Mouse (Mus musculus) hematopoietic stem cell, adult 5-6 weeks (primary cell): ENCODE measurements around the gene Olfr703. TPM values are rescaled to one million over a fixed set of nuclear protein-coding genes. Genes with fewer than 3 reads are reported as not detected.

Experiments
- ATAC-seq, 2 experiments: fragments of 125-278 bp in 1 of 2; replicated peaks in 1 of 2; 2 replicates each; pipeline ENCODE4 v1.8.0; 2016 to 2017; ENCODE audit warnings: inconsistent platforms in 2 of 2, mild to moderate bottlenecking in 2 of 2, moderate number of reproducible peaks in 2 of 2, low read depth in 1 of 2, moderate TSS enrichment in 1 of 2; ENCODE audit not compliant: low FRiP score in 2 of 2, poor library complexity in 2 of 2, severe bottlenecking in 2 of 2, insufficient read depth in 1 of 2, low TSS enrichment in 1 of 2
- total RNA-seq: library from RNA; stranded (forward); fragments of 172-1452, 232-1000 nt; gene quantifications from 2 replicates; pipeline ENCODE4 v1.2.3, GENCODE M21; 2017

Gene Olfr703
- not detected in 2 replicates for total RNA-seq

- ATAC-seq, result no peak
Observed at GRCm38 (mm10) chr7:106843060-106843459, at the start of gene Olfr703. TSS of gene Olfr703 (plus strand) at chr7:106843360.

DNA sequence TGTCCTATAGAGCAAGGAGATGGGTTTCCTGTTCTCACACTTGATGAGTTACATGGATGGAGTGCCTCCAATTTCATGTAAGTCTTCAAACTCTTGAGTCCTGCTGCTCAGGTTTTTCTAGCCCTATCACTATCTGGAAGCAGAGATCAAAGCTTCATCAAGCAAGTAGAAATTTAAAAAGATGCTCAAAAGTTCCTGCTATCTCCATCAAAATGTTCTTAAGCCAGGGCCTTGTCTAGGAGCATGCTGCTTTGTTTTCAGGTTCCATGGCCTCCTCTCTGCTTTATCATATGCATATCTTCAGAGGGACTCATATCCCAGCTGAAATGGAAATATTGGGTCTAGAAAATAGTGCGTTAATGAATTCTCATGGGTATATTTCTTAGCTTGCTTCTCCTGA lies 34.4 kb upstream of the Olfr703 start, which contains the start of gene Olfr700:
Olfr700 (minus strand) TSS at position 101 of the 400 bp plus-strand sequence.
- no peak for ATAC-seq

DNA sequence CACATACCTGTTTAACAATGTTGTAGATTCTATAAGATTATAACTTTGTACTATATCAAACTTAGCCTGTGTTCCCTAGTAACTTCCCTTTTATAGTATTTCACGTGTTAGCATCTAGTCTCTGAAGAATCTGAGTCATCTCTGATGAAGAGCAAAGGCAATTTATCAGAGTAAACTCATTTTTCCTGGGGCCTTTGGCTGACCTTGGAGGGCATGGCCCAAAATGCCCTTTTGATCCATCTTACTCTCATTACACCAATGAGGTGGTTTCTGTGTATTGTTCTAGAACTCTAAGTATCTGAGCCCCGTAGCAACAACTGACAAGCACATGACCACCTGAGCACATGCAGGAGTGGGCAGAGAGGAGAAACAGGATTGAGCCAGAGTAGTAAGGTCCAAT lies 29.3 kb upstream of the Olfr703 start, which contains the start of gene Olfr701:
Olfr701 (plus strand) TSS at position 301 of the 400 bp plus-strand sequence.
- no peak for ATAC-seq

DNA sequence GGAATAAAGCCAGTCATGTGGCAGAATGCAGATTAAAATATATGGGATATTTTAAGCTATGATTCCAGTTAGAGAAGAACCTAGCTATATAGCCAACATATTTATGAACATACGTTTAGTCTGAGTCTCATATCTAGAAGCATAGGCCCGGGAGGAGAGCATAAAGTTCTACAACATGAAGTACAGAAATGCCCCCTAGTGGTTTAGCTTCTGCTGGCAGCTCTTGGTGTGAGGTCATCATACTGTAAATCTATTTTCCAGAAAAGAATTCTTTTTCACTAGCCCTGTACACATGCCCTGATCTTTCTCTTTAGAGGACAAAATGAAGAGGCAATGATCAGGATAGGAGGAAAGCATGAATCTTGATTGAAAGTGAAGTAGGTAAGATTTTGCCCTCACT lies 27.4 kb upstream of the Olfr703 start:
- peak; percentile 76 to 87 for ATAC-seq

GRCm38 (mm10) chr7:106818414-106818813 lies 24.7 kb upstream of the Olfr703 start:
- 0 out of 4 replicates have a peak, but pooled peaks of 1 of the 2 experiments have one; percentile 39 for ATAC-seq

DNA sequence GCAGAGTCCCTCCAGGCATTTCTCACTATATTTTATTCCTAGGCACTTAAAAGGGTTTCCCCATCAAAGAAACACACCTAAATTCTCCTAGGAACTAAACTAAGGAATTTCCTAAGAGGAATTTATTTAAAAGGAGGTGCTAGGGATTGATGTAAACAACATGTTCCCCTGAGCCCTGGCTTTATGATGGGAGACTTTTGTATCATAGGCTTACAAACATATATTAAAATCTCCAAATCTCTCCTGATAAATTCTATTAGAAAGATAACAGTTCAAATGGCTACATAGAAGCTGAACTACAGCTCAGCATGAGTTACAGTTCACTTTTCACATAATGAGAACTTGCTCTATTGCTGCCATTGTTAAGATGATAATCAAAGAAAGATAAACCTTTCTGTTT lies 9.4 kb upstream of the Olfr703 start, which contains the start of gene Olfr702:
Olfr702 (minus strand) TSS at position 101 of the 400 bp plus-strand sequence.
- no peak for ATAC-seq

DNA sequence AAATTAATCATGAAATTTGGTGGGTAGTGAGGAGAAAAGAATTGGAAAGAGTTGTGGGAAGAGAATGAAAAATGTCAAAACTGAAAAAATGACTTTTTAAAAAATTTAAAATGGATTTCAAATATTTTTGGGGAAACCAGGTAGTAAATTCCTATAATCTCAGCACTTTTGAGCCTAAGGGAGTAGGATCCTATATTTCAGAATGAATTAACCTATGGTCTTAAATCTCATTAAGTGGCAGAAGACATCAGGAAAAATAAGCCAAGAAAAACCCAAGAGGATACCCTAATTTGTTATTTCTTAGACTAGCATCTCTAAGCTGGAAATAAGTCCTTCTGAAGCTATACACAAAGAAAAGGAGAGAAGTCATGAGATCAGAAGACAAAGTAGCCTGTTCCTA lies 19.7 kb downstream of the Olfr703 start, which contains the start of gene Olfr704:
Olfr704 (plus strand) TSS at position 301 of the 400 bp plus-strand sequence.
- no peak for ATAC-seq

GRCm38 (mm10) chr7:106876791-106877190 lies 33.6 kb downstream of the Olfr703 start, which contains the start of gene Olfr705:
TSS of gene Olfr705 (minus strand) at chr7:106876891.
- ATAC-seq, result no peak

DNA sequence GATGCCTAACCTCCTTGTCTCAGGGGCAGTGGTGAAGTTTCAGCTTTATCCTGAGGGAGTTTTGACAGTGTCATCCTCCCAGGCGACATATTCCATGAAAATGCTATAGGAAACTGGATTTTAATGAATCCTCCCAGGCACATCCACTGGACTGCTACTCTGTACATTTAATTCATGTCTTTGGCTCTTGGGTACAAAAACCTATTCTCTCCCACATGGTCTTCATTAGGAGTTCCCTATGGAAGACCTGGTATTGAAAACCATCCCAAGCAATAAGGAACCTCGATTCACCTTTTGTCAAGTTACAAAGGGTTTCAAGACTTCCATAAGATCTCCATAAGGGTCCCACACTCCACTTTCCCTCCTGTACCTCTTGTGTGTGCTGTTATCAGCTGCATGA lies 44.9 kb downstream of the Olfr703 start, which contains the start of gene Olfr706:
Olfr706 (minus strand) TSS at position 101 of the 400 bp plus-strand sequence.
- no peak for ATAC-seq

Other genes with a start within 250 kb of the Olfr703 start
- not detected in 2 replicates for gene Olfr693, start 162.8 kb upstream of the Olfr703 start, total RNA-seq
- gene Olfr694, start 151.5 kb upstream of the Olfr703 start, total RNA-seq, result not detected in 2 replicates
- not detected in 2 replicates for gene Olfr695, start 127.0 kb upstream of the Olfr703 start, total RNA-seq
- not detected in 2 replicates for gene Olfr697, start 100.9 kb upstream of the Olfr703 start, total RNA-seq
- gene Olfr698, start 88.0 kb upstream of the Olfr703 start, total RNA-seq, result not detected in 2 replicates
- not detected in 2 replicates for gene Olfr699, start 50.2 kb upstream of the Olfr703 start, total RNA-seq
- not detected in 2 replicates for gene Olfr700, start 34.5 kb upstream of the Olfr703 start, total RNA-seq
- gene Olfr701, start 29.2 kb upstream of the Olfr703 start, total RNA-seq, result not detected in 2 replicates
- not detected in 2 replicates for gene Olfr702, start 9.5 kb upstream of the Olfr703 start, total RNA-seq
- not detected in 2 replicates for gene Olfr704, start 19.8 kb downstream of the Olfr703 start, total RNA-seq
- gene Olfr705, start 33.5 kb downstream of the Olfr703 start, total RNA-seq, result not detected in 2 replicates
- gene Olfr706, start 44.8 kb downstream of the Olfr703 start, total RNA-seq, result not detected in 2 replicates
- not detected in 2 replicates for gene Olfr707, start 57.9 kb downstream of the Olfr703 start, total RNA-seq
- gene Olfr1532-ps1, start 64.6 kb downstream of the Olfr703 start, total RNA-seq, result not detected in 2 replicates
- not detected in 2 replicates for gene Olfr709-ps1, start 88.9 kb downstream of the Olfr703 start, total RNA-seq
- not detected in 2 replicates for gene Olfr710, start 105.0 kb downstream of the Olfr703 start, total RNA-seq
- not detected in 2 replicates for gene Olfr6, start 120.6 kb downstream of the Olfr703 start, total RNA-seq
- not detected in 2 replicates for gene Olfr711, start 132.1 kb downstream of the Olfr703 start, total RNA-seq
- not detected in 2 replicates for gene Olfr2, start 162.7 kb downstream of the Olfr703 start, total RNA-seq
- not detected in 2 replicates for gene Olfr713, start 187.8 kb downstream of the Olfr703 start, total RNA-seq
- gene Olfr714, start 227.6 kb downstream of the Olfr703 start, total RNA-seq, result not detected in 2 replicates
- not detected in 2 replicates for gene Olfr17, start 249.9 kb downstream of the Olfr703 start, total RNA-seq